In the genomic region with DNA sequence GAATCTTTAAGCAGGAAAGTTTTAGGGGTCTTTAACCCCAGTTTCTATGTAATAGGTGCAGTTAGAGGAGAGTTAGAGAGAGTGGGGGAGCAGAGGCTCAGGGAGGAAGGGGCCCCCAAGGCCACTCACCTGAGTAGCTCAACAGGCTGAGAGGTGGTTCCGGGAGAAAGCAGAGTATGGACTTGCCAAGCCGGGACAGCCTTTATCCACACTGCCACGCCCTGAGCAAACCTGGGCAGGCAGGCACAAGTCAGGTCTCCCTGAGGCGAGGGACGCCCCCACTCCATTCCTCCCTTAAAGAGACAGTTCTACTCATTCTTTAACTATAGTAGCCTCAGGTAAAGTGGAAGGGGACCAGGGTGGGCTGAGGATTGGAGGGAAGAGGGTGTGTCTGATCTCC, we compare ENCODE assay signal across 12 mouse cellular contexts. TPM values are rescaled to one million over a fixed set of nuclear protein-coding genes. Genes with fewer than 3 reads are reported as not detected.
A peak's percentile ranks its signal among the peaks of the same experiment; 100 is the strongest.
DNase-seq lines count a peak whose midpoint lies in the region; ATAC-seq lines count a peak whose summit lies in the region.
"Had no signal": no experiment of that assay in that cellular context is flagged by ENCODE, and none has a peak within 500 bp of the region (broad histone marks: within the 10 kb centered on the region; RNA-seq: fewer than 3 reads in every experiment).

A gene (minus strand): TSS at position 213 of the 400 bp plus-strand sequence.

- peak within 1 kb of the TSS; percentile 44 for H3K27ac ChIP-seq in forebrain, embryonic 10.5 days
- H3K27ac ChIP-seq in forebrain, embryonic 15.5 days (replicated peaks), result no peak within 1 kb of the TSS
- H3K27ac ChIP-seq in lung, embryonic 15.5 days, result peak within 1 kb of the TSS; percentile 2; the same call in 1 of the 2 replicates
- H3K27ac ChIP-seq in limb, embryonic 12.5 days, result peak within 1 kb of the TSS; percentile 62; the same call in 1 of the 2 replicates
- H3K27ac ChIP-seq: heart, embryonic 13.5 days; macrophage had no signal

- no peak within 1 kb of the TSS for H3K4me2 ChIP-seq in forebrain, embryonic 15.5 days (replicated peaks)
- H3K4me2 ChIP-seq in lung, embryonic 15.5 days, result peak within 1 kb of the TSS; percentile 26
- peak within 1 kb of the TSS; percentile 10 for H3K4me2 ChIP-seq in limb, embryonic 12.5 days
- H3K4me2 ChIP-seq: heart, embryonic 13.5 days had no signal

- H3K36me3 ChIP-seq in forebrain, embryonic 10.5 days (replicated peaks), result no peaks in the 10 kb centered on the region
- H3K36me3 ChIP-seq in forebrain, embryonic 15.5 days, result no peaks in the 10 kb centered on the region
- no peaks in the 10 kb centered on the region for H3K36me3 ChIP-seq in lung, embryonic 15.5 days
- no peaks in the 10 kb centered on the region for H3K36me3 ChIP-seq in limb, embryonic 12.5 days
- H3K36me3 ChIP-seq: G1E; heart, embryonic 13.5 days had no signal

- no peak within 1 kb of the TSS for H3K9ac ChIP-seq in forebrain, embryonic 15.5 days (replicated peaks)
- H3K9ac ChIP-seq in lung, embryonic 15.5 days, result peak within 1 kb of the TSS; percentile 31; the same call in 1 of the 2 replicates
- no peak within 1 kb of the TSS for H3K9ac ChIP-seq in limb, embryonic 12.5 days (replicated peaks)
- H3K9ac ChIP-seq: heart, embryonic 13.5 days had no signal

- H3K9me3 ChIP-seq in forebrain, embryonic 10.5 days, result no peaks in the 10 kb centered on the region
- H3K9me3 ChIP-seq in forebrain, embryonic 15.5 days, result no peaks in the 10 kb centered on the region
- H3K9me3 ChIP-seq in lung, embryonic 15.5 days, result no peaks in the 10 kb centered on the region
- peaks cover 2% of the 10 kb centered on the region; the same call in 1 of the 2 replicates for H3K9me3 ChIP-seq in limb, embryonic 12.5 days
- H3K9me3 ChIP-seq: heart, embryonic 13.5 days had no signal

- ATAC-seq in forebrain, embryonic 15.5 days (replicated peaks), result no peak
- ATAC-seq in lung, embryonic 15.5 days (ENCODE audit: borderline replicate concordance, extremely low read depth, low FRiP score, low TSS enrichment), result peak; percentile 56; the same call in 1 of the 2 replicates
- ATAC-seq in limb, embryonic 12.5 days (ENCODE audit: insufficient number of reproducible peaks, insufficient read depth, low FRiP score, low TSS enrichment, low read depth), result no peak
- ATAC-seq: inflammation-experienced regulatory T-cells, adult 6 months had no signal

- WGBS in forebrain, embryonic 10.5 days, result 66% methylated on average over 5 of the region's 5 CpGs
- 68% methylated on average over 5 of the region's 5 CpGs for WGBS in forebrain, embryonic 15.5 days
- WGBS in lung, embryonic 15.5 days, result 34% methylated on average over 5 of the region's 5 CpGs
- WGBS in limb, embryonic 12.5 days, result 40% methylated on average over 5 of the region's 5 CpGs

- no peaks in the 10 kb centered on the region for H3K27me3 ChIP-seq in forebrain, embryonic 10.5 days (ENCODE audit: poor library complexity, severe bottlenecking)
- no peaks in the 10 kb centered on the region for H3K27me3 ChIP-seq in forebrain, embryonic 15.5 days
- H3K27me3 ChIP-seq in lung, embryonic 15.5 days, result no peaks in the 10 kb centered on the region
- H3K27me3 ChIP-seq in limb, embryonic 12.5 days, result no peaks in the 10 kb centered on the region
- H3K27me3 ChIP-seq: heart, embryonic 13.5 days had no signal

- H3K4me3 ChIP-seq in forebrain, embryonic 10.5 days, result no peak within 1 kb of the TSS
- H3K4me3 ChIP-seq in forebrain, embryonic 15.5 days, result no peak within 1 kb of the TSS
- peak within 1 kb of the TSS; percentile 20 for H3K4me3 ChIP-seq in lung, embryonic 15.5 days
- no peak within 1 kb of the TSS for H3K4me3 ChIP-seq in limb, embryonic 12.5 days (replicated peaks)
- H3K4me3 ChIP-seq: heart, embryonic 13.5 days had no signal

- H3K4me1 ChIP-seq in forebrain, embryonic 10.5 days, result peaks cover 21% of the 10 kb centered on the region
- no peaks in the 10 kb centered on the region for H3K4me1 ChIP-seq in forebrain, embryonic 15.5 days
- H3K4me1 ChIP-seq in lung, embryonic 15.5 days, result peaks cover 30% of the 10 kb centered on the region
- H3K4me1 ChIP-seq in limb, embryonic 12.5 days (replicated peaks), result peaks cover 23% of the 10 kb centered on the region

- no peak for DNase-seq in forebrain, embryonic 10.5 days (ENCODE audit: extremely low spot score, low spot score)
- no peak for DNase-seq in lung, postnatal 14 days
- DNase-seq in urinary bladder, postnatal 14 days (ENCODE audit: low spot score), result peak; percentile 86
- DNase-seq in cerebellum, postnatal 14 days, result no peak
- no peak for DNase-seq in embryo, embryonic 9.5 days (ENCODE audit: extremely low spot score)

RNA-seq across cellular contexts. Expression of the gene that starts here (rescaled TPM):
- polyA plus RNA-seq in forebrain, embryonic 10.5 days (2016; fragmentation: Nextera tagmentation; extraction: Ambion mirVana), result 1.9 and 2.8 TPM in 2 replicates
- polyA plus RNA-seq in forebrain, embryonic 15.5 days (2015; fragmentation: Nextera tagmentation; extraction: Ambion mirVana), result not detected in 2 replicates
- polyA plus RNA-seq in lung, embryonic 15.5 days (2015; fragmentation: Nextera tagmentation; extraction: Ambion mirVana), result 50.1 and 54.3 TPM in 2 replicates
- 18.3 and 19.2 TPM in 2 replicates for polyA plus RNA-seq in limb, embryonic 12.5 days (2016; fragmentation: Nextera tagmentation; extraction: Ambion mirVana)
- polyA plus RNA-seq: G1E, macrophage had no signal
